ENCODE assay signal across 20 mouse cellular contexts in the genomic region with DNA sequence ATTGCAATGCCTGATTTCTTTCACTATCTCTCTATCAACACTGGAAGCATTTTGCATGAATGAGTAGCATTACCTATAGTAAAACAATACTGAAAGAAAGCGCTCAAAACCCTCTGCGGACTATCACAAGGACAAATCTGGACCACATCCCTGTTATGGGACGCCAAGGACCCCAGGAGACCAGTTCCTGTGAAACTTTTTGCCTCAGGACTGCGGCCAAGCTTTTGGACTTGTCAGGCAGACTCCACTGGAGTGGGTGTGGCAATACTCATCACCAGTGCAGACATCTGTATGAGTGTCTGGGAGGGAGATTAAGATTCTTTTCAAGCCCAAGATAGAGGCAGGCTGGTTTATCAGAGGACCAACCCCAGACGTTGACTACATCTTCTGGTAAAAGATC.
DNase-seq lines count a peak whose midpoint lies in the region; ATAC-seq lines count a peak whose summit lies in the region.
"Had no signal": no experiment of that assay in that cellular context is flagged by ENCODE, and none has a peak within 500 bp of the region (broad histone marks: within the 10 kb centered on the region; RNA-seq: fewer than 3 reads in every experiment).

No protein-coding gene starts in this region.

- H3K4me2 ChIP-seq in heart, embryonic 12.5 days = no peak overlapping the region

- no peaks in the 10 kb centered on the region for H3K36me3 ChIP-seq in heart, embryonic 12.5 days
- H3K36me3 ChIP-seq: G1E had no signal

- no peaks in the 10 kb centered on the region for H3K27me3 ChIP-seq in heart, embryonic 12.5 days (replicated peaks)
- H3K27me3 ChIP-seq: CH12.LX, Patski had no signal

- WGBS in heart, embryonic 12.5 days = 73% methylated on average over 5 of the region's 5 CpGs

- H3K9me3 ChIP-seq in heart, embryonic 12.5 days (replicated peaks) = 0 out of 2 replicates have a peak, but pooled peaks cover 7% of the 10 kb centered on the region
- H3K9me3 ChIP-seq: G1E had no signal

- H3K9ac ChIP-seq in heart, embryonic 12.5 days = no peak overlapping the region

- H3K4me3 ChIP-seq in heart, embryonic 12.5 days = no peak overlapping the region

- ATAC-seq in heart, embryonic 12.5 days (ENCODE audit: insufficient number of reproducible peaks, low FRiP score) = no peak
- ATAC-seq: activated CD4-positive, CD25-positive, alpha-beta regulatory T cell, adult 4 months; CD4-positive, CD25-positive, alpha-beta regulatory T cell, adult 4 months; Patski had no signal

- DNase-seq in heart, adult 11 months = peak; percentile 52
- peak; percentile 51 for DNase-seq in R1 (ENCODE audit: low read depth, low spot score)
- no peak for DNase-seq in lung, postnatal 14 days
- DNase-seq: adrenal gland, adult 2 months; adrenal gland, adult 8-10 months; adrenal gland, postnatal 10 days; adrenal gland, postnatal 14 days; adrenal gland, postnatal 25 days; adrenal gland, postnatal 36 days; B cell, adult 2 months; cerebellum, adult 11 months; cerebellum, adult 11-12 months; cerebellum, adult 18-20 months; cerebellum, adult 2 months had no signal

- H3K4me1 ChIP-seq in heart, embryonic 12.5 days (replicated peaks) = no peaks in the 10 kb centered on the region

- H3K27ac ChIP-seq in heart, embryonic 12.5 days (ENCODE audit: poor library complexity, severe bottlenecking) = no peak overlapping the region
